Mouse (Mus musculus): ENCODE measurements around the gene Aldh9a1. TPM values are rescaled to one million over a fixed set of nuclear protein-coding genes. Genes with fewer than 3 reads are reported as not detected.

Aldh9a1 gene
- total RNA-seq, 2 experiments from 2014 or later, result 25.0 to 30.4 TPM

DNA sequence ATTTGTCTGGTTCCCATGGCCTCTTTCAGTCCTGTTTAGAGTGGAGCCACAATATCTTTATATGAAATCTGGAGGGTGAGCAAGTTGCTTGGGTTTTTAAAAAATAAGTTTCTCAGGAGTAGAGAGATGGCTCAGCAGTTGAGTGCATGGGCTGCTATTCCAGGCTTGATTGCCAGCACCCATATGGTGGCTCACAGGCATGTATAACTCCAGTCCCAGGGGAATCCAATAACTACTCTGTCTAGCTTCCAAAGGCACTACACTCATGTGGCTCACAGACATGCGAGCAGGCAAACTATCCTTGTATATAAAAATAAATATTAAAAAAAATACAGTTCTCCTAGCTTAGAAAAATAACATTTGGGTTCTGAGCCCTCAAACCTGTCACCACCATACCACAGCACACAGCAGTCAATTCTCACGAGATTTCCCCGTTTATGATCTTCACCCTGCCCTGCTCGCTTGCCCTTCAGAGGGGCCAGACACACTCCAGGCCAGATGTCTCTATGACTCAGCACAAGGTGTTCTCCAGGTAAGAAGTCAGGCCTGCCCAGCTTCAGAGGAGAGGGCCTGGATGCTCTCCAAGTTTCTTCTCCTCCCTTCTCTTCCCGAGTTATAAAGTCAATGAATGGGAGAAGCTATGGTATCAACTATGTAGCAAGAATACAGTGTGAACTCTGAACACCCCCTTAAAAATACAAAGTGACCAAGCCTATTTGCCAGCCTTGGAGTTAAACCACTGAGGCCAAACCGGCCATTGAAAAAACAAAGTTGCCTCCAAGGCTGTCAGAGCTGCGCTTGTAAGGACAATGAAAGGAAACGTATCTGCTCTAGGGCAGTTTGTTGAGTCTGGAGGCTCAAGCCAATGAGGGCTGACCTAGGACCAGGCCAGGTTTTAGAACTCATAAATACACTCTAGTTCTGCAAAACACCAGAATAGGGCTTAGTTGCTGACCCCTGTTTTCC is 31.5 kb downstream of the Aldh9a1 start:
- intact Hi-C loops (cut with DNase I), result no loop called here
- DNase-seq, result no peak

- DNase-seq, result no peak
- intact Hi-C loops (cut with DNase I), result no loop called here
Observed at GRCm38 (mm10) chr1:167382316-167382715, 32.5 kb downstream of the Aldh9a1 start.

- intact Hi-C loops (cut with DNase I), result no loop called here
- DNase-seq, result no peak
Observed at GRCm38 (mm10) chr1:167382763-167383162, 33.0 kb downstream of the Aldh9a1 start.

DNA sequence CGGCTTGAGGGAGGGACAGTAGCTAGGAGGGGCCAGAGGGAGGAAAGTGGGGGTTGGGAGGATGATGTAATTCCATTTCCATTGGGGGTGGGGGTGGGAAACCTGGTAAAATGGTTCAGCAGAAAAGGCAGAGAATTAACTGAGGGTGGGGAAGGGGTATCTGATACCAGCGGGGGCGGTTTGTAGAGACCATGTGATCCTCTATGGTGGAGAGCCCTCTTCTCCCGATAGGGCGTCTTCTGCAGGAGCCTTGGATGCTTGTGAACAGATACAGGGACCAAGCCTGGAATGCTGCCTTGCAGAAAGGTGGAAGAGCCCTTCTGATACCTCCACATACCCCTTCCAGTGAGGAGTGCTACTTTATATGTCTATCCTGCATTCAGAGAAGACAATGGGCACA is 33.4 kb downstream of the Aldh9a1 start:
- intact Hi-C loops (cut with DNase I), result no loop called here
- DNase-seq, result no peak

DNA sequence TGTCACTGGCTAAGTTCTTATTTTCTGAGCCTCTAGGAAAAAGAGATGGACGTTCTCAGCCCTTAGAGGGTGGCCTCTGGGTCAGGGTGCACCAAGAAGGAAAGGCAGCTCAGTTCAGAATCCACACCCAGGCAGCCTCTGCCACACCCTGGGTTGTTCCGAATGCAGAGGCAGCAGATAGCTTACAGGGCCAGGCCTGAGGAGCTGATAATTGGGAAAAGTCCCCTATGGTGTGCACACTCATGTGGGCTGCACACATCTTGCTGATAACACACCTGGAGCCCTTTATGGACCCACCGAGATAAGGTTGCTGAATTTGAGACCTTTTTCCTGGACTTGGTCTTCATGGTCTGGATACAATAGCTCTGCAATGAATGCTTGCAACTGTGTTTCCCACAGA is 34.4 kb downstream of the Aldh9a1 start:
- no peak for DNase-seq
- intact Hi-C loops (cut with DNase I), result no loop called here

- no peak for DNase-seq
- intact Hi-C loops (cut with DNase I), result no loop called here
Observed at GRCm38 (mm10) chr1:167385211-167385610, 35.4 kb downstream of the Aldh9a1 start.

DNA sequence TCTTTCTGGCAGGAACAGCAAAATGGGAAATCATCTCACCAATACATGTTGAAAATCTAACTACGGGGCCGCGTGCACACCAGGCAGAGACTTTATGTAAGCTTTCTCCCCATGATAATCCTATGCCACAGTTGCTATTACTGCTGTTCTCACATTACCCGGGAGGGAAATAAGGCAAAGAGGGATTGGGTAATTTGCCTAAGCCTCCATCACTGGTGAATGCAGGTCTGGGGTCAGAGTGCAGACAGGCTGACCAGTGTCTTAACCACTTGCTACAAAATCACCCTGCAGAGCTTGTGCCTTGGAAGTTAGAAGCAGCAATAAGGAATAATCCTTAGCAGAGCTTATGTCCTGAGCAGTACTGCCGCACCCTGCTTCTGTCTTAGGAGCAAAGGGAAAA is 35.8 kb downstream of the Aldh9a1 start:
- intact Hi-C loops (cut with DNase I), result no loop called here
- DNase-seq, result no peak

GRCm38 (mm10) chr1:167386466-167386865 is 36.7 kb downstream of the Aldh9a1 start:
- intact Hi-C loops (cut with DNase I), result no loop called here
- DNase-seq, result no peak

GRCm38 (mm10) chr1:167387310-167387709 is 37.5 kb downstream of the Aldh9a1 start:
- no peak for DNase-seq
- intact Hi-C loops (cut with DNase I), result no loop called here

DNA sequence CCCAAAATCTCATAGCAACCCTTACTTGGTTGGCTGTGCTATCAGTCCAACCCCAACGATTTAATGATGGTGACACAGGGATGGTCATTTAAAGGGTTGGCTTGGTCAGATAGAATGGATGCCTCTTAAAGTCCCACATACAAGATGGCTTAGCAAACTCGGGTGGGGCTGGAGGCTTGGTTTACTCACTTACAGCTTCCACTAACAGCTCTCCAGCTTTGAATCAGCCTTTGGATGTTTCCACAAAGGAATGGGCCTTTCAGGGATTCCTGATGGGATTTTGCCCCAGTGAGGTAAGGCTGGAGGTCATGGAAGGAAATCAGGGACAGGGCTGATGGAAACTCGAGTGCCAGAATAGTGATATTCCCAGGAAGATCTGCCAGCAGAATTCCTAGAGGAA is 38.0 kb downstream of the Aldh9a1 start:
- no peak for DNase-seq
- intact Hi-C loops (cut with DNase I), result no loop called here

DNA sequence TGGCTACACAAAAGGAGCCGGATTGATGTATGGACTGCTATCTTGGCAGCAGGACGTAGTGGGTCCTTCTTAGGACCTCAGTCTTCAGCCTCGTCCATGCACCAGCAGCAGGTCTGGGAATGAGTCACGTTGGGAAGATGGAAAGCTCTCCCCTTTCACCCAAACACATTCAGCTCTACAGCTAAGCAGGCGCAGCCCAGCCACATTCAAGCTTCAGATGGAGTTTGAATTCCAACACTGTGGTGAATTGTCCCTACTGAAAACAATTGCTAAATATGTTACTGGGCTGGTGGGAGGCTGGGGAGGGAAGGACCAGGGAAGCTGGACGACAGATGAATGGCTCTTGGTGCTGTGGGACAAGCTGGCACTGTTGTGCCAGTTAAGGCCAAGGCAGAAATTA is 38.8 kb downstream of the Aldh9a1 start:
- intact Hi-C loops (cut with DNase I), result no loop called here
- no peak for DNase-seq

DNA sequence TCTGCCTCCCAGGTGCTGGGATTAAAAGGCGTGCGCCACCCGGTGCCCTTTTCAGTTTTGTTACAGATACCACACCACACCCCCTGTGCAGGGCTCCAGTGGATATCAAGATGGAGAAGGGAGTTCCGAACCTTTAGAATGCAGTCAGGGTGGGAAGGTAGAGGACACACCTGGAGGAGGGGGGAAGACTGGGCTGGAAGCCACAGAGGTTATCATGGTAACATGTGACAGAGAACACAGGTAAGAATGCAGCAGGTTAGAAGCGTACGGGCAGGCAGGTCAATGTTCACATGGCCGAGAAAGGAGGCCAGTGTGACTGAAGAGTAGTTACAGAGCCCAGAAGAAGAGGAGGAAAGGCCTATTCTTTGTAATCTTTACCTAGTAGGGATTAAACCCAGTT is 39.8 kb downstream of the Aldh9a1 start:
- intact Hi-C loops (cut with DNase I), result no loop called here
- no peak for DNase-seq

DNA sequence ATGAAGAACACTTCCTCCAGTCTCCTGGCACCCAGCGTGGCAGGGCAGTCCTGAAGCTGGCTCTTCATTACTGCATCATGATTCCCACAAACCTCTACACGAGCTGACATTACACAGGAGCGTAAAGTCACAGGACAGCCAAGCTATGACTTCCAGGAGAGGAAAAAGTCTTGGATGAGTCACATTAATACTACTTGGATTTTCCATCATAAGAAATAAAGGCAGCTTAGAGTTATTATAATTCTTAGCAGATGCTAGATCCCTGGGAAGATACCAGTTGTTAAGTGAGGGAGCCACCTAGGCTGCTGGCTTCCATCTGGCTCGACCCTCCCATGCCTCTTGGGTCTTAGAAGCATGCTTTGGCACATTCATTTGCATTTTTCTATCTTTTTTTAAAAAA is 40.6 kb downstream of the Aldh9a1 start:
- intact Hi-C loops (cut with DNase I), result no loop called here
- DNase-seq, result no peak

DNA sequence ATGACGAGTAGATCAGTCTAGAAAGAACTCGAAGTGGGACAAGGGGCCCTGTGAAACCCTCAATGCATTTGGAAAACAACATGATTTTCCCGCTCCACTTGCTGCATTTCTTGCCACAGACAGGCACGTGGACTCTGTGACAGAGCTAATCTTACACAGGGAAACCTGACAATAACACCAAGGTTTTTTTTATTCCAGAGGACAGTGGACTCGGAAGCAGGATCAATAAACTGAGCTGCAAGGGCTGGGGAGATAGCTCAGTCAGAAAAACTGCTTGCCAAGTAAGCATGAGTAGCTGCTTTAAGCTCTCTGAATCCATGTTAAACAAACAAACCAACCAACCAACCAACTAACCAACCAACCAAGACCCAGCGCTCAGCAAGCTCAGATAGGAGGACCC is 41.5 kb downstream of the Aldh9a1 start:
- intact Hi-C loops (cut with DNase I), result no loop called here

GRCm38 (mm10) chr1:167392031-167392640 is 42.3 kb downstream of the Aldh9a1 start:
- no peak for DNase-seq
- intact Hi-C loops (cut with DNase I), result no loop called here

More for the DNA sequence above, 41.5 kb downstream of the Aldh9a1 start:
- no peak for DNase-seq

- DNase-seq, result peak in 1 of 2 experiments; percentile 19
- intact Hi-C loops (cut with DNase I), result no loop called here
Observed at GRCm38 (mm10) chr1:167392687-167393086, 42.9 kb downstream of the Aldh9a1 start.

- intact Hi-C loops (cut with DNase I), result no loop called here
- DNase-seq, result no peak
Observed at GRCm38 (mm10) chr1:167393281-167393680, 43.5 kb downstream of the Aldh9a1 start.

- peak; percentile 93 to 94 for DNase-seq
- intact Hi-C loops (cut with DNase I), result loop anchor here (1.0 kb wide), 1 partner anchor 24 kb away; no protein-coding TSS in a partner anchor
Observed at GRCm38 (mm10) chr1:167393683-167394492, 44.1 kb downstream of the Aldh9a1 start, which contains the start of gene Mgst3. Gene Mgst3 (minus strand): TSS chr1:167393841.

GRCm38 (mm10) chr1:167405237-167405636 is 55.4 kb downstream of the Aldh9a1 start:
- no peak for DNase-seq
- intact Hi-C loops (cut with DNase I), result no loop called here

- intact Hi-C loops (cut with DNase I), result no loop called here
- no peak for DNase-seq
Observed at GRCm38 (mm10) chr1:167409601-167410000, 59.8 kb downstream of the Aldh9a1 start.

All from heart, postnatal 14 days (tissue).